Mouse (Mus musculus): ENCODE measurements around the gene Gm20388. TPM values are rescaled to one million over a fixed set of nuclear protein-coding genes. Genes with fewer than 3 reads are reported as not detected.

Gene Gm20388
- polyA plus RNA-seq, 1 experiment from 2014 or later = not detected

DNA sequence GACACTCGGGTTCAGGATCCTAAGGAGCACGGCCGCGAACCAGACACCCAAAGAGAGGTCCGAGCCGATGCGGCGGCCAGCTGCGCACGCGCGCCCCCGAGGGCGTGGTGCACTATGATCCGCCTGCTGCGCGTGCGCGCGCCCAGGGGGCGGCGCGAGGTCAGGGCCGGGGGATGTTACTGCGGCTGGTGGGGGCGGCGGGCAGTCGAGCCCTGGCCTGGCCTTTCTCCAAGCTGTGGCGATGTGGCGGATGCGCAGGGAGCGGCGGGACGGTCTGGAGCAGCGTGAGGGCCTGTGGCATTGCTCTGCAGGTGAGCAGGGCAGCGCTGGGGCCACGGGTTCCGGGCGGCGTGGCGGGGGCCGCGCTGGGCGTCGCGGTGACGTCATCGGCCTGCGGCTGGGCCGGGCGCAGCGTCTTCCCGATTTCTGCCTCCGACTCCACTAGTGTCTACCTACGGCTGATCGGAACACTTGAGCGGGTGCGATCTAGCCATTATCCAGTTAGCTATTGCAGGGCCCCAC is 3567.2 kb downstream of the Gm20388 start, which contains the start of gene Afg3l1:
Afg3l1 (plus strand) TSS at position 167 of the 522 bp plus-strand sequence.
- Histone ChIP-seq H3K27ac (replicated peaks) (peak within 1 kb of the TSS; percentile 89), H3K4me1 (replicated peaks; ENCODE audit: control insufficient read depth, insufficient read depth) (peaks cover 5% of the 10 kb centered on the region; the same call in 1 of the 2 replicates), H3K4me3 (ENCODE audit: low read depth, low read length) (peak within 1 kb of the TSS; percentile 89), H3K9ac (ENCODE audit: low read length) (peak within 1 kb of the TSS; percentile 82), H3K9me3 (ENCODE audit: control insufficient read depth, low read length) (no peaks in the 10 kb centered on the region), H3K36me3 (ENCODE audit: control insufficient read depth, insufficient read depth, low read length) (no peaks in the 10 kb centered on the region), H3K4me2 (replicated peaks; ENCODE audit: low read depth) (peak within 1 kb of the TSS; percentile 81), H3K27me3 (ENCODE audit: control insufficient read depth, insufficient read depth, low read length) (no peaks in the 10 kb centered on the region)
- ATAC-seq (ENCODE audit: low FRiP score, low TSS enrichment) (peak; percentile 94), DNase-seq (ENCODE audit: low spot score) (peak; percentile 91)
- TF ChIP-seq EP300 (optimal IDR thresholded peaks at IDR 0.05) = no peak
- peak; percentile 14; the same call in 1 of the 2 replicates for TF ChIP-seq CTCF (IDR thresholded peaks at IDR 0.05; ENCODE audit: low read depth)
- WGBS = under 1% methylated on average over 53 of the region's 58 CpGs

DNA sequence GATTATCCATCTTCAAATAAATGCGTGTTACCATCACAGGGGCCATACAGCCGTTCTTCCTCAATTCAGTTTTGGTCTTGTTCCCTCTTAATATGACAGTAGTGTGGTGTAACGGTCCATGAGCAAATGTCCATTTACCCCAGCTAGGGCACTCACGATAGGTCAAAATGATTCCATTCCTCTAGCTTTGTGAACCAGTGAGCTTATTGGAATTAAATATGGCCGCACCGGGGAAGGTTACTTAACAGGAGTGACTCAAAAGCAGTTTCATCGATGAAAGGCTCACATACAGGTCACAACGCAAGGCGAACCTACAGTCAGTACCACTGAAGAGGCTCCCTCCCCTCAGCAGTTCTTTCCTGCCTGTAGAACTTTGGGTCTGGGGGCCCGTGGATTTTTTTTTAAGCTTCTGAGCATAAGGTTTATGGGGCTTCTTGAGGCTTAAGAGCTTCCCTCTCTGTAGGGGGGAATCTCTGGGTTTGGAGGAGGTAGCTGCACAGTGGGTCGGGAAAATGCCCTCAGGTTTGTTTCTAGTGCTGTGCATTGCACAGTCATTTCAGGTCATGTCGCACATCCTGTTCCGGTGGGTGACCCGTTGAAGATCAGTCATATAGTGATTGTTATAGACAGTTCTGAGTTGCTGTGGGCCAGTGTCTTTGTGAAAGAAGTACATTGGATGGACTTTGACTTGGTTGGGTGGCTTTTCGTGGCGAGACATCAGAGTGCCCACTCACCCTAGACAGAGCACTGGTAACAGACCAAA is 3568.0 kb downstream of the Gm20388 start:
- H3K27ac ChIP-seq (replicated peaks) = peak overlapping the region; percentile 89
- H3K36me3 ChIP-seq (ENCODE audit: control insufficient read depth, insufficient read depth, low read length) = no peaks in the 10 kb centered on the region
- peaks cover 5% of the 10 kb centered on the region; the same call in 1 of the 2 replicates for H3K4me1 ChIP-seq (replicated peaks; ENCODE audit: control insufficient read depth, insufficient read depth)
- no peaks in the 10 kb centered on the region for H3K9me3 ChIP-seq (ENCODE audit: control insufficient read depth, low read length)
- H3K4me3 ChIP-seq (ENCODE audit: low read depth, low read length) = peak overlapping the region; percentile 89
- peak overlapping the region; percentile 81 for H3K4me2 ChIP-seq (replicated peaks; ENCODE audit: low read depth)
- ATAC-seq (ENCODE audit: low FRiP score, low TSS enrichment) (peak; percentile 33; the same call in 1 of the 2 replicates), DNase-seq (ENCODE audit: low spot score) (no peak)
- no peak for TF ChIP-seq EP300 (optimal IDR thresholded peaks at IDR 0.05)
- no peak for TF ChIP-seq CTCF (IDR thresholded peaks at IDR 0.05; ENCODE audit: low read depth)
- no peaks in the 10 kb centered on the region for H3K27me3 ChIP-seq (ENCODE audit: control insufficient read depth, insufficient read depth, low read length)
- 35% methylated on average over 16 of the region's 16 CpGs for WGBS
- H3K9ac ChIP-seq (ENCODE audit: low read length) = peak overlapping the region; percentile 82

DNA sequence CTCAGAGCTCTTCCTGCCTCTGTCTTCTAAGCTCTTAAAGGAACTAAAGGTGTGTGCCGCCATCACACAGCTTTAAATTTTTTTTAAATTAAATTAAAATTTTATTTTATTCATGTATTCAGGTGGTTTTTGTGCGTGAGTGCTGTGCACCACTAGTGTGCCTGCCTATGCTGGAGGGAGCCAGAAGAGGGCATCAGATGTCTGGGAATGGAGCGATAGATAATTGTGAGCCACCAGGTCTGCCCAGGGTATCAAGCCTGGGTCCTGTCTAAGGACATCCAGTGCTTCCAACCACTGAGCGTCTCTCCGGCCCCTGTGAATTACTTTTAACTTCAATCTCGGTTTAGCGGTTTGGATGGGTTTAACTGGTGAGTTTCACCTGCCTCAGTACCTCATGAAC is 3572.0 kb downstream of the Gm20388 start:
- no peaks in the 10 kb centered on the region for H3K27me3 ChIP-seq (ENCODE audit: control insufficient read depth, insufficient read depth, low read length)
- H3K4me1 ChIP-seq (replicated peaks; ENCODE audit: control insufficient read depth, insufficient read depth) = peaks cover 3% of the 10 kb centered on the region; the same call in 1 of the 2 replicates
- no peak for ATAC-seq (ENCODE audit: low FRiP score, low TSS enrichment)
- 85% methylated on average over 7 of the region's 7 CpGs for WGBS
- H3K27ac ChIP-seq (replicated peaks) = no peak overlapping the region
- H3K4me2 ChIP-seq (replicated peaks; ENCODE audit: low read depth) = no peak overlapping the region
- no peak overlapping the region for H3K4me3 ChIP-seq (ENCODE audit: low read depth, low read length)
- no peak for DNase-seq (ENCODE audit: low spot score)
- H3K9me3 ChIP-seq (ENCODE audit: control insufficient read depth, low read length) = no peaks in the 10 kb centered on the region
- TF ChIP-seq EP300 (optimal IDR thresholded peaks at IDR 0.05) (no peak), CTCF (IDR thresholded peaks at IDR 0.05; ENCODE audit: low read depth) (peak; percentile 58)
- no peak overlapping the region for H3K9ac ChIP-seq (ENCODE audit: low read length)
- peaks cover 22% of the 10 kb centered on the region for H3K36me3 ChIP-seq (ENCODE audit: control insufficient read depth, insufficient read depth, low read length)

DNA sequence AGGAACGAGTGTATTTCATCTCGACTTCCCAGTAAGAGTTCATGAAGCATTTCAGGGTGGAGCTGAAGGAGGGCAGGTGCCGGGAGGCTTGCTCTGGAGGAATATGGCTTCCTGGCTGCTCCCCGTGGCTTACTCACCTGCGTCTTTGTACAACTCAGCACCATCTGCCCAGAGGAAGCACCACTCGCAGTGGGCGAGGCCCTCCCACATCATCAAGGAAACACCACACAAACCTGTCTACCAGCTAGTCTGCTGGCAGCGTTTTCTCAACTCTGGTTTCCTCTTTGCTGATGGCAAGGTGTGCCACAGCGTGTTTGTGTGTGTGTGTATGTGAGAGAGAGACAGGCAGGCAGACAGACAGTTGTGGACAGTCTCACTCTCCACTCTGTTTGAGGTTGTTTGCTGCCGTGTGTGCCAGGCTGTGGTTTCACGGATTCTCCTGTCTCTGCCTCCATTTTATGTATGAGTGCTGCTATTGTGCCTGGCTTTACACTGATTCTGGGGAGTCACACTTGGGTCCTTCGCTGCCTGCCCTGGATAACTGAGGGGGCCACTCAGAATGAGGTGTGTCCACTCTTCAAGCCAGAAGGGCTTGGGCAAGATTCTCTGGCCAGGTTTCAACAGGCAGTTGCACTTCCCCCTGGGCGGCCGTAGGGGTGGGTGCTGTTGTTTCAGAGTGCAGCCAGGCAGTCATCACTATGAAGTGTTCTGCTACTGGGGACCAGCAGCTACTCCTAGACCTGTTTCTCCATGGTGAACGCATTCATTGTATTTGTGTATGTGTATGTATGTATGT is 3580.8 kb downstream of the Gm20388 start:
- no peak overlapping the region for H3K4me2 ChIP-seq (replicated peaks; ENCODE audit: low read depth)
- H3K27me3 ChIP-seq (ENCODE audit: control insufficient read depth, insufficient read depth, low read length) = no peaks in the 10 kb centered on the region
- H3K36me3 ChIP-seq (ENCODE audit: control insufficient read depth, insufficient read depth, low read length) = peaks cover 60% of the 10 kb centered on the region
- H3K4me3 ChIP-seq (ENCODE audit: low read depth, low read length) = no peak overlapping the region
- no peak for DNase-seq (ENCODE audit: low spot score)
- ATAC-seq (ENCODE audit: low FRiP score, low TSS enrichment) = peak; percentile 59
- H3K4me1 ChIP-seq (replicated peaks; ENCODE audit: control insufficient read depth, insufficient read depth) = no peaks in the 10 kb centered on the region
- 85% methylated on average over 15 of the region's 15 CpGs for WGBS
- 0 out of 2 replicates have a peak overlapping the region, but pooled peaks have one; percentile 13 for H3K27ac ChIP-seq (replicated peaks)
- H3K9ac ChIP-seq (ENCODE audit: low read length) = no peak overlapping the region
- no peaks in the 10 kb centered on the region for H3K9me3 ChIP-seq (ENCODE audit: control insufficient read depth, low read length)
- TF ChIP-seq CTCF (IDR thresholded peaks at IDR 0.05; ENCODE audit: low read depth) (no peak), EP300 (optimal IDR thresholded peaks at IDR 0.05) (no peak)

DNA sequence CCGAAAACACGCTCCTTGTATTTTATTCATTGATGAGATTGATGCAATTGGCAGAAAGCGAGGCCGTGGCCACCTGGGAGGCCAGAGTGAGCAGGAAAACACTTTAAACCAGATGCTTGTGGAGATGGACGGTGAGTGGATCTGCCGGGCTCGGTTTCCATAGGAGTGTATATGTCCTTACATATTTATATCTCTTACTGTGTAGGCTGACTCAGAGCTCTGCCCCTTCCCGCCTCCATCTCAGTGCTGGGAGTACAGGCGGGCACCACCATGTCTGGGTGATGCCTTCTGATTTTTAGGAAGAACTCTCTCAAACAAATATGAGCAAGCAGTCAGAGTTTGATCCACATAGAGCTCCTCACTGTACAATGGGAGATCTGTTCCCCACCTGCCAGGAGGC is 3582.3 kb downstream of the Gm20388 start:
- no peak for DNase-seq (ENCODE audit: low spot score)
- no peak for TF ChIP-seq EP300 (optimal IDR thresholded peaks at IDR 0.05)
- no peak for TF ChIP-seq CTCF (IDR thresholded peaks at IDR 0.05; ENCODE audit: low read depth)
- no peaks in the 10 kb centered on the region for H3K27me3 ChIP-seq (ENCODE audit: control insufficient read depth, insufficient read depth, low read length)
- H3K9ac ChIP-seq (ENCODE audit: low read length) = no peak overlapping the region
- no peaks in the 10 kb centered on the region for H3K4me1 ChIP-seq (replicated peaks; ENCODE audit: control insufficient read depth, insufficient read depth)
- H3K36me3 ChIP-seq (ENCODE audit: control insufficient read depth, insufficient read depth, low read length) = peaks cover 50% of the 10 kb centered on the region
- H3K27ac ChIP-seq (replicated peaks) = no peak overlapping the region
- no peak overlapping the region for H3K4me2 ChIP-seq (replicated peaks; ENCODE audit: low read depth)
- no peaks in the 10 kb centered on the region for H3K9me3 ChIP-seq (ENCODE audit: control insufficient read depth, low read length)
- ATAC-seq (ENCODE audit: low FRiP score, low TSS enrichment) = no peak
- WGBS = 97% methylated on average over 9 of the region's 9 CpGs
- no peak overlapping the region for H3K4me3 ChIP-seq (ENCODE audit: low read depth, low read length)
